Mouse (Mus musculus) neutrophil, adult 59 days (primary cell): ENCODE data around the gene Zfp729b. TPM values are rescaled to one million over a fixed set of nuclear protein-coding genes. Genes with fewer than 3 reads are reported as not detected.

Experiments used
- total RNA-seq, 2 experiments: library from RNA; stranded (reverse); gene quantifications; 1 replicate in 1 of 2; 2 replicates in 1 of 2; pipeline ENCODE4 v1.2.4; 2023

Zfp729b gene
- 10 to 100 TPM in 1 of 2 experiments, 1 to 10 TPM in 1; 8.9 to 10.7 TPM for total RNA-seq

DNA sequence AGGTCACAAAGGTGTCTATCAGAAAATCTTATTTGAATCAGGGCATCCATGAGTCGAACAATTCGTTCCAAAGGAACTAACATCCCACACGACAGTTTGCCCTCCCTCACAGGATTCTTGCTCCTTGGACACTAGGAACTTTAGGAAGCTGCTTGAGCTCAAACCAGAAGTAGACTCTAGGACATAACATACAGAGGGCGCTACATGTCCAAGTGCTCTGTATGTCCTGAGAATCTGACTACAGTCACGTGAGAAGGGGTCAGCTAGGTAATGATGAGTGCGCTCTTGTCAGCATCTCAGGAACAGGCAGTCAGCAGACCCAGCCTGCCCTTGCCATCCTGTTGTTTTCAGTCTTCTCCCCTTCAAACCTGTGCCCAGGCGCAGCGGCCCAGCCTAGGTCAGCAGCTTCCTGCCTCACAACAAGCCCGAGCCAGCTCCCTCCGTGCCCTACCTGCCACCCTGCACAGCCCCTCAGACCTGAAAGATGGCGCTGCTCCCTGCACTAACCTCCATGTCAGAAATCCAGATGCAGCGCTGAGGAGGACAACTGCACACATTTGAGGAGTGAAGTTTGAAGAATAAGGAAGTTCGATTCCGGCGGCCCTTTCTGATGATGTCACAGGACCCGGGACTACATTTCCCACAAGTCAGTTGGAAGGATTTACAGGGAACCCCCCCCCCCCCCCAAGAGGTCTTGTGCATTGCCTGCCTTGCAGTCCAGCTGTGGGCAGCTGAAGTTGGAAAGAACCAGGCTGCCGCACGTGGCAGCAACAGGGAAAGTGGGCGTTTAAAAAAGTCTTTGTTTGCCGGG is at the start of gene Zfp729b:
Gene Zfp729b (minus strand): TSS at position 642 of the 811 bp plus-strand sequence.

DNA sequence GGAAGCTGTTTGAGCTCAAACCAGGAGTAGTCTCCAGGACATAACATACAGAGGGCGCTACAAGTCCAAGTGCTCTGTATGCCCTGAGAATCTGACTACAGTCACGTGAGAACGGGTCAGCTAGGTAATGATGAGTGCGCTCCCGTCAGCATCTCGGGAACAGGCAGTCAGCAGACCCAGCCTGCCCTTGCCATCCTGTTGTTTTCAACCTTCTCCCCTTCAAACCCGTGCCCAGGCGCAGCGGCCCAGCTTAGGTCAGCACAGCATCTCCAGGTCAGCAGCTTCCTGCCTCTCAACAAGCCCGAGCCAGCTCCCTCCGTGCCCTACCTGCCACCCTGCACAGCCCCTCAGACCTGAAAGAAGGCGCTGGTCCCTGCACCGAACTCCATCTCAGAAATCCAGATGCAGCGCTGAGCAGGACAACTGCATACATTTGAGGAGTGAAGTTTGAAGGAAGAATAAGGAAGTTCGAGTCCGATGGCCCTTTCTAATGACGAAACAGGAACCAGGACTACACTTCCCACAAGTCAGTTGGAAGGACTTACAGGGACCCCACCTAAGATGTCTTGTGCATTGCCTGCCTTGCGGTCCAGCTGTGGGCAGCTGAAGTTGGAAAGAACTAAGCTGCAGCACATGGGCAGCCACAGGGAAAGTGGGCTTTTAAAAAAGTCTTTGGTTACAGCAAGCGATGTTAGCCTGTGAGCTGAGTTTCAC is 27.9 kb upstream of the Zfp729b start, which contains the start of the genes Gm49345 and Zfp729a:
Gene Gm49345 (minus strand): TSS at position 476 of the 714 bp plus-strand sequence.
Gene Zfp729a (minus strand): TSS at position 498 of the 714 bp plus-strand sequence.

GRCm38 (mm10) chr13:67553730-67554129 is 55.8 kb downstream of the Zfp729b start, which contains the start of gene Zfp748:
Gene Zfp748 (minus strand): TSS chr13:67553830.

Other genes starting within 250 kb of the Zfp729b start
- under 1 TPM in 1 of 2 experiments, not detected in 1; 0.88 TPM for gene Gm28044, start 249.2 kb downstream of the Zfp729b start, total RNA-seq
- gene Zfp953, start 249.1 kb downstream of the Zfp729b start, total RNA-seq, result 1 to 10 TPM; 5.9 to 6.6 TPM
- 1 to 10 TPM in 1 of 2 experiments, not detected in 1; 3.5 TPM for gene Gm28041, start 234.0 kb downstream of the Zfp729b start, total RNA-seq
- 1 to 10 TPM in 1 of 2 experiments, under 1 TPM in 1; 0.84 to 1.8 TPM for gene Zfp456, start 233.9 kb downstream of the Zfp729b start, total RNA-seq
- 1 to 10 TPM; 2.4 to 5.7 TPM for gene Zfp429, start 209.9 kb downstream of the Zfp729b start, total RNA-seq
- gene Zfp459, start 188.3 kb downstream of the Zfp729b start, total RNA-seq, result 1 to 10 TPM in 1 of 2 experiments, under 1 TPM in 1; 0.22 to 1.1 TPM
- gene Zfp874a, start 158.1 kb downstream of the Zfp729b start, total RNA-seq, result 1 to 10 TPM; 3.2 to 4.1 TPM
- gene Zfp874b, start 125.4 kb downstream of the Zfp729b start, total RNA-seq, result 1 to 10 TPM; 5.7 to 6.2 TPM
- 1 to 10 TPM; 4.1 to 5.2 TPM for gene Zfp58, start 109.2 kb downstream of the Zfp729b start, total RNA-seq
- gene Gm26965, start 83.6 kb downstream of the Zfp729b start, total RNA-seq, result not detected
- 10 to 100 TPM; 12.9 to 15.0 TPM for gene Zfp87, start 83.5 kb downstream of the Zfp729b start, total RNA-seq
- 1 to 10 TPM; 4.2 to 5.4 TPM for gene Zfp748, start 55.9 kb downstream of the Zfp729b start, total RNA-seq
- 1 to 10 TPM in 1 of 2 experiments, under 1 TPM in 1; 0.78 to 1.7 TPM for gene Gm49345, start 28.1 kb upstream of the Zfp729b start, total RNA-seq
- 10 to 100 TPM in 1 of 2 experiments, 1 to 10 TPM in 1; 10.0 TPM for gene Zfp729a, start 28.1 kb upstream of the Zfp729b start, total RNA-seq
- 1 to 10 TPM; 6.0 to 8.1 TPM for gene Zfp738, start 77.4 kb upstream of the Zfp729b start, total RNA-seq
- 1 to 10 TPM; 6.4 to 8.1 TPM for gene Zfp65, start 119.5 kb upstream of the Zfp729b start, total RNA-seq
- 1 to 10 TPM; 1.7 to 1.8 TPM for gene Zfp85, start 145.5 kb upstream of the Zfp729b start, total RNA-seq
- under 1 TPM; 0.44 to 0.47 TPM for gene Zfp493, start 170.0 kb upstream of the Zfp729b start, total RNA-seq
- gene Zfp273, start 204.0 kb upstream of the Zfp729b start, total RNA-seq, result 1 to 10 TPM in 1 of 2 experiments, under 1 TPM in 1; 0.71 to 1.2 TPM
- gene Gm10037, start 221.4 kb upstream of the Zfp729b start, total RNA-seq, result not detected